Mouse (Mus musculus) duodenum, adult 2 months (tissue): ENCODE measurements around the gene Ing5. TPM values are rescaled to one million over a fixed set of nuclear protein-coding genes. Genes with fewer than 3 reads are reported as not detected.

Experiments
- polyA plus RNA-seq: library from polyadenylated mRNA; depleted of rRNA; stranded (reverse); fragments of >200 nt; gene quantifications from 2 replicates; pipeline ENCODE4 v1.2.3, GENCODE M21; 2012; ENCODE audit warnings: low replicate concordance; rRNA removed

Ing5 gene
- polyA plus RNA-seq: 2.2 and 3.6 TPM in 2 replicates

DNA sequence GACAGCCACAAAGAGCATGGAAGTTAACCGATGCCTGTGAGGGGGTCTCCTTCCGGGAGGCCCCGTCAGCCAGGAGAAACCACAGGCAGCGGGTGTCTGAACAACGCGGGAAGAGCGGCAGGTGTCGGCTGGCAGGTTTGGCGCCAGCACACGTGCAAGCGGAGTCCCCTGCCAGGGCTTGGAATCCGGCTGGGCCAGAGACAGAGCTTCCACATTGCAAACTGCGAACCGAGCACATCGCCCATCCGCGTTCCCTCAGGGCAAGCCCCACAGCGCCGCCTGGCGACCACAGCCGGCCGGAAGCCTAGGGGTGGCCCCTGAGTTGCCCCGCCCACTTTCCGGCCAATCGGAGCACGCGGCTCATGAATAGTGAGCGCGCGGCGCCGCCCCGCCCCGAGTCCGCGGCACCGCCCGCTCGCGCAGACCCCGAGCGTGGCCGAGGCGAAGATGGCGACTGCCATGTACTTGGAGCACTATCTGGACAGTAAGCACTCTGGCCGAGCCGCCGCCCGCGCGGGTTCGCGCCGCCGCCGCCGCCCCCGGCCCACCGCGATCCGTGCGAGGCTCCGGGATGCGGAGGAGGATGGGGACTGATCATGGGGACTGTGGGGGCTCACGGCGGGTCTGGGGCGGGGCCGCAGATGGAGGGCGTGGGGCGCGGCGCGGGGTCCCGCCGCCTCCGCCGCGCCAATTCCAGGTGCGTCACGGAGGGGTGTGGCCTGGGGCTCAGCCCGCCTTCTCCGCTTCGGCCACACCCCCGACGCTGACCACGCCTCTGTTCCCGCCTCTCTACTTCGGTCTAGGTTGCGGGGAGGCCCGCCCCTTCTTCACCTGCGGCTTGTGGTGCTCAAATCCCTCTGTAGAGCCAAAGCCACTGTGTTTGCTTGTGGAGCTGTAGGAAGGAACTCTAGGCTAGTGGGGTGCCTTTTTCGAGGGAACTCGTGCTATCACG lies at the start of gene Ing5:
Gene Ing5, plus strand, starts transcription at position 410 of the 952 bp plus-strand sequence.

DNA sequence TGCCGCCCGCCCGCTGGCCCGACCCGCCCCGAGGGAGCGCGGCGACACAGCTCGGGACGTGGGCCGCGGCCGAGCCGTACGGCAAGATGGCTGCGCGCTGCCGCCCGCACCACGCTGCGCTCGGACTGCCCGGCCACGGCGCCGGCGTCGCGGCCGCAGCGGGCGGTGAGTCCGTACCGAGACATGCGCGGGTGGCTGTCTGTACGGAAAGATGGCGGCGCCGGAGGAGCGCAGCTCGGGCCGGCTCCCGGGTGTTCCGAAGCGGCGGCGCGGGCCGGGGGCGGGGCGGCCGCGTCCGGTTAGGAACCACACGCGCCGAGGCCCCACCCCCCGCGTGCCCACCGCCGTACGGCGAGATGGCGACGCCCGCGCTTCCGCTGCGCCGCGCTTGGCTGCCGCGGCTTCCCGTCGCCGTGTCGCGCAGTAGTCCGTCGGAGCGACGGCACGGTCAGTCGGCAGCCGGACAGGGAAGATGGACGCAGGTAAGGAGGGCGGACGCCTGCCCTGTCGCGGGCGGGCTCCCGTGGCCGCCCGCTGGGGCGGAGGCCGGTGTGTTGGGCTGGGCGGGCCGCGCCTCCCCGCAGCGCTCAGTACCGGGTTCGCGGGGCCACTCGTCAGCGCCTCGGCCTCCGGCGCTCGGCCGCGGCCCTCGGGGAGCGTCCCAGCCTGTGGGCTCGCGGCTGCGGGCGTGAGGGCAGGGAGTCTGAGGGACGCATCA lies 49.0 kb upstream of the Ing5 start, which contains the start of gene Thap4:
Gene Thap4, minus strand, starts transcription at position 292 of the 718 bp plus-strand sequence.

DNA sequence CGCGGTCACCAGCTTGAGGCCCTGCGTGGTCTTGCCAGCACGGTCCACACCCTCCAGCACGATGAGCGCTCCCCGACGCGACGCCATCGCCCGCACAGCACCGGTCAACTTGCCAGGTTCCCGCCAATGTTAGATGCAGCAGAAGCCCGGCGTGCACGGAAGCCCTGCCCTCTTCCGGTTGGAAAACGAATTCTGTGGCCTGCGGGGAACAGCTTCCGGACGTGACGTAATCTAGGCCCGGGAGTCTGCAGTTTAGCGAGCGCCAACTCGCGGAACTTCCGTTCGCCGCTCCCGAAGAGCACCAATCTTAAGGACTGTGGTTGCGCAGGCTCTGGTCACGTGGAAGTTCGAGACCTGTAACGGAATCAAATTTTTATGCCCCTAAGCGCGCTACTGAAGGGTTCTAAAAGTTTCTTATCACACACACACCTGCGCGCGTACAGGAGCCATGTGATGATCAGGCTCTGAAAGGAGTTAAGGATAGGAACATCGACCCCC lies 2.0 kb upstream of the Ing5 start, which contains the start of gene Dtymk:
Gene Dtymk, minus strand, starts transcription at position 194 of the 498 bp plus-strand sequence.

DNA sequence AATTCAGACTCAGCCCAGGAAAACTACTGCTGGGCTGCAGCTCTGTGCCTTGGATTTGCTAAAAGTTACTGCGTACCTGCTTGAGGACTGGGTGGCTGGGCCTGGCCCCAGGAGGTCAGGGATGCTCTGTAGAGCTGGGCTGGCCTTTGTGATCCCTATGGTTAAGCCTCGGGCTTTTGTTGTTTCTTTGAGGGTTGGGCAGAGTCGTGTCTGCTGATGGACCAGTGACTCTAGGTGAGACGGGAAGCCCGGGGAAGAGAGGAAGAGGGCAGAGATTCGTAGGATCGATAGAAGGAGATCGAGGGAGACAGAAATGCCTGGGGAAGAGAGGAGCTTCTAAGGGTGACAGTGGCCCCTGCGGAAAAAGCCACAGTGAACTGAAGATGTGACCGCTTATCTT lies 20.8 kb downstream of the Ing5 start, which contains the start of gene D2hgdh:
Gene D2hgdh, plus strand, starts transcription at position 301 of the 400 bp plus-strand sequence.

DNA sequence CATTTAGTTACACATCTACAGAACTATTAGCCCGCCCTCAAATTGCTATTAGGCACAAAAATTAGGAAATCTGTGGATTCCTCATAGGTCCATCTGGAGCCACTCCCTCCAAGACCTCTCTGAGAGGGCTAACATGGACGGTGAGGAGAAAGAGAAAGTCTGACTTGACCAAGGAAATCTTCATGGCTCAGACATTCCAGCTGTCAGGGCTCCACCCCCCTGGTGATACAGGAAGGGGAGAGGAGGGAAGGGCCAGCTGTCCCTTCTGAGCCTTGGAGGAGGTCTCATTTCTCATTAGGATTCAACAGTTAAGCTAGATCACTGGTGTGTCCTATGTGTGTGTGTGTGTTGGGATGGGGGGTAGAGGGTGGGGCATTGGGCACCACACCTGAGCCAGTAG lies 57.3 kb downstream of the Ing5 start, which contains the start of gene Gal3st2:
Gene Gal3st2, plus strand, starts transcription at position 259 of the 400 bp plus-strand sequence.

Other genes starting within 250 kb of the Ing5 start
- gene Stk25, start 145.3 kb upstream of the Ing5 start, polyA plus RNA-seq: 96.4 and 173 TPM in 2 replicates
- 75.7 and 107 TPM in 2 replicates for gene Bok, start 118.3 kb upstream of the Ing5 start, polyA plus RNA-seq
- 36.7 and 53.6 TPM in 2 replicates for gene Atg4b, start 52.5 kb upstream of the Ing5 start, polyA plus RNA-seq
- gene Thap4, start 49.1 kb upstream of the Ing5 start, polyA plus RNA-seq: 79.5 and 105 TPM in 2 replicates
- gene Dtymk, start 2.0 kb upstream of the Ing5 start, polyA plus RNA-seq: 8.9 and 17.8 TPM in 2 replicates
- gene D2hgdh, start 20.9 kb downstream of the Ing5 start, polyA plus RNA-seq: 9.4 and 11.7 TPM in 2 replicates
- 61.7 and 145 TPM in 2 replicates for gene Gal3st2, start 57.3 kb downstream of the Ing5 start, polyA plus RNA-seq
- 17.0 and 96.0 TPM in 2 replicates for gene Gal3st2b, start 114.3 kb downstream of the Ing5 start, polyA plus RNA-seq
- gene Gal3st2c, start 186.5 kb downstream of the Ing5 start, polyA plus RNA-seq: 0.04 TPM in 1 of 2 replicates, not detected in the other
- not detected in 2 replicates for gene Neu4, start 216.5 kb downstream of the Ing5 start, polyA plus RNA-seq
- 0.08 and 0.44 TPM in 2 replicates for gene Pdcd1, start 248.6 kb downstream of the Ing5 start, polyA plus RNA-seq